Mouse (Mus musculus): ENCODE results near the gene Stfa2l1.
"Not testable (repeated sequence)": the region's sequence is repeated elsewhere in the genome, so short reads cannot be mapped to it uniquely, and the experiment has no call there.

GRCm38 (mm10) chr16:36111486-36111885, 45.1 kb upstream of the Stfa2l1 start:
- not testable (repeated sequence) for TF ChIP-seq CTCF (IDR thresholded peaks at IDR 0.05; ENCODE audit: low read depth, low read length); POLR2A (IDR thresholded peaks at IDR 0.05; ENCODE audit: borderline replicate concordance, low read depth, low read length)
